Mouse (Mus musculus) lung, postnatal 0 days (tissue): ENCODE results near the gene Prkcb. TPM values are rescaled to one million over a fixed set of nuclear protein-coding genes. Genes with fewer than 3 reads are reported as not detected.

ENCODE experiments used
- ATAC-seq: fragments of 200-750 bp; cut with Nextera tagmentation; 2 replicates; pipeline ENCODE4 v1.8.0; 2017; ENCODE audit warnings: moderate library complexity
- DNase-seq: peaks from one replicate; pipeline ENCODE4 v3.0.0-alpha.2; 2016; ENCODE audit warnings: low spot score
- H3K27ac ChIP-seq: fragments of 300-500 bp; sonication (generic); 2 replicates; pipeline ENCODE4 v1.5.1; 2014; ENCODE audit warnings: antibody characterized with exemption, mild to moderate bottlenecking, low read length, mixed read lengths
- H3K27me3 ChIP-seq: fragments of 300-500 bp; sonication (generic); replicated peaks from 2 replicates; pipeline ENCODE4 v1.6.1; 2014; ENCODE audit warnings: low read length, mixed read lengths; ENCODE audit not compliant: insufficient read depth
- H3K36me3 ChIP-seq: fragments of 300-500 bp; sonication (generic); 2 replicates; pipeline ENCODE4 v1.6.1; 2014; ENCODE audit warnings: low read length, mixed read lengths; ENCODE audit not compliant: insufficient read depth
- H3K4me1 ChIP-seq: fragments of 300-500 bp; sonication (generic); 2 replicates; pipeline ENCODE4 v1.6.1; 2014; ENCODE audit warnings: antibody characterized with exemption, low read depth, low read length, mixed read lengths; ENCODE audit not compliant: insufficient read depth
- H3K4me2 ChIP-seq: fragments of 300-500 bp; sonication (generic); replicated peaks from 2 replicates; pipeline ENCODE4 v1.6.1; 2014; ENCODE audit warnings: low read depth, mild to moderate bottlenecking, low read length, moderate library complexity, mixed read lengths
- H3K4me3 ChIP-seq: fragments of 300-500 bp; sonication (generic); 2 replicates; pipeline ENCODE4 v1.5.1; 2014; ENCODE audit warnings: low read depth, low read length
- H3K9ac ChIP-seq: fragments of 300-500 bp; sonication (generic); replicated peaks from 2 replicates; pipeline ENCODE4 v1.6.1; 2014; ENCODE audit warnings: low read depth, mild to moderate bottlenecking
- H3K9me3 ChIP-seq: fragments of 300-500 bp; sonication (generic); 2 replicates; pipeline ENCODE4 v1.6.1; 2016; ENCODE audit warnings: low read length, mixed read lengths
- CTCF ChIP-seq: IDR thresholded peaks from 2 replicates; pipeline ENCODE4 v1.5.1; 2016; ENCODE audit warnings: antibody characterized with exemption, mild to moderate bottlenecking
- EP300 ChIP-seq: IDR thresholded peaks from 2 replicates; pipeline ENCODE4 v1.6.1; 2016; ENCODE audit warnings: antibody characterized with exemption, mild to moderate bottlenecking, control low read depth
- WGBS: fragments of 180-500 bp; shearing (Covaris S2); extraction: QIAGEN DNeasy Blood & Tissue Kit; methylation state at CpG from one replicate; pipeline ENCODE4 v1.1.7; 2014; 5-methylcytosine and 5-hydroxymethylcytosine counted together
- polyA plus RNA-seq: library from polyadenylated mRNA; unstranded; fragments of >200 nt; fragmentation: Nextera tagmentation; extraction: Ambion mirVana; gene quantifications from 2 replicates; pipeline ENCODE4 v1.2.1, GENCODE M21; 2015

Prkcb gene
- polyA plus RNA-seq, 1 experiment from 2014 or later = 2.3 TPM

- DNase-seq (no peak), ATAC-seq (no peak)
- H3K9me3 ChIP-seq = no peaks in the 10 kb centered on the region
- WGBS = 63% methylated on average over 1 of the region's 1 CpGs
- H3K4me2 ChIP-seq = no peak overlapping the region
- H3K4me3 ChIP-seq = no peak overlapping the region
- peaks cover 23% of the 10 kb centered on the region; the same call in 1 of the 2 replicates for H3K27me3 ChIP-seq
- no peaks in the 10 kb centered on the region for H3K36me3 ChIP-seq
- H3K9ac ChIP-seq = no peak overlapping the region
- H3K4me1 ChIP-seq = no peaks in the 10 kb centered on the region; the same call in 1 of the 2 replicates
- TF ChIP-seq EP300 = no peak
- TF ChIP-seq CTCF = no peak
- H3K27ac ChIP-seq = no peak overlapping the region
Observed at GRCm38 (mm10) chr7:122287217-122287616, 1.3 kb upstream of the Prkcb start.

GRCm38 (mm10) chr7:122289243-122290111 is 926 bp downstream of the Prkcb start:
- Histone ChIP-seq H3K9ac (no peak overlapping the region), H3K27me3 (peaks cover 23% of the 10 kb centered on the region; the same call in 1 of the 2 replicates), H3K36me3 (no peaks in the 10 kb centered on the region), H3K4me1 (no peaks in the 10 kb centered on the region; the same call in 1 of the 2 replicates), H3K4me3 (peak overlapping the region; percentile 46), H3K27ac (no peak overlapping the region), H3K4me2 (peak overlapping the region; percentile 86), H3K9me3 (no peaks in the 10 kb centered on the region)
- no peak for TF ChIP-seq CTCF
- no peak for TF ChIP-seq EP300
- 2% methylated on average over 50 of the region's 66 CpGs for WGBS
- ATAC-seq (peak; percentile 21; the same call in 1 of the 2 replicates), DNase-seq (no peak)

- Histone ChIP-seq H3K27me3 (peaks cover 23% of the 10 kb centered on the region; the same call in 1 of the 2 replicates), H3K9me3 (no peaks in the 10 kb centered on the region), H3K4me3 (no peak overlapping the region), H3K4me1 (no peaks in the 10 kb centered on the region; the same call in 1 of the 2 replicates), H3K36me3 (no peaks in the 10 kb centered on the region), H3K4me2 (peak overlapping the region; percentile 86), H3K27ac (no peak overlapping the region), H3K9ac (no peak overlapping the region)
- 14% methylated on average over 12 of the region's 12 CpGs for WGBS
- peak; percentile 22 for TF ChIP-seq CTCF
- no peak for TF ChIP-seq EP300
- DNase-seq (no peak), ATAC-seq (no peak)
Observed at GRCm38 (mm10) chr7:122290165-122290564, 1.6 kb downstream of the Prkcb start.

GRCm38 (mm10) chr7:122290771-122291170 is 2.2 kb downstream of the Prkcb start:
- Histone ChIP-seq H3K9me3 (no peaks in the 10 kb centered on the region), H3K4me1 (no peaks in the 10 kb centered on the region; the same call in 1 of the 2 replicates), H3K27ac (no peak overlapping the region), H3K27me3 (peaks cover 23% of the 10 kb centered on the region; the same call in 1 of the 2 replicates), H3K4me2 (no peak overlapping the region), H3K9ac (no peak overlapping the region), H3K36me3 (no peaks in the 10 kb centered on the region), H3K4me3 (no peak overlapping the region)
- no peak for DNase-seq
- ATAC-seq = no peak
- no peak for TF ChIP-seq CTCF
- no peak for TF ChIP-seq EP300
- 59% methylated on average over 3 of the region's 3 CpGs for WGBS

DNA sequence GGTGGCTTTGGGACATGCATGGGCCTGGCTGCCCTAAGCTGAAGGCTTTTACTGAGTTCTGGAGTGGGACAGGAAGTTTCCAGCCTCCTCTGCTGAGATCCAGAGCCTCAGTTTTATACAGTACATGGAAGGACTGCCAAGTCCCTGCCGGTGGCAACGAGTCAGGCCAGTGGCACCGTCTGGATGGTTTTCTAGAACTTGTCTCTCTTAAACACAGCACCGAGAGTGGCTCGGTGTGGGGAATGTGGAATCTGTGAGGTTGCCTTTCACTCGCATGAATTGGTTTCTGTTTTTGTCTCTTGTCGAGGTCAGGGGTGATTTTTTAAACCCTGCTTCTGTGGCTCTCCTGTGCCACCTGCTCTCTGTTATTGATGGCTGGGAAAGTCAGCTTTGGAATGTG is 3.6 kb downstream of the Prkcb start:
- Histone ChIP-seq H3K9me3 (no peaks in the 10 kb centered on the region), H3K27me3 (peaks cover 23% of the 10 kb centered on the region; the same call in 1 of the 2 replicates), H3K4me1 (no peaks in the 10 kb centered on the region; the same call in 1 of the 2 replicates), H3K36me3 (no peaks in the 10 kb centered on the region), H3K9ac (no peak overlapping the region), H3K4me3 (no peak overlapping the region), H3K4me2 (no peak overlapping the region), H3K27ac (no peak overlapping the region)
- DNase-seq = no peak
- ATAC-seq = no peak
- TF ChIP-seq CTCF = no peak
- TF ChIP-seq EP300 = no peak
- 45% methylated on average over 7 of the region's 7 CpGs for WGBS

GRCm38 (mm10) chr7:122294111-122294510 is 5.6 kb downstream of the Prkcb start:
- Histone ChIP-seq H3K36me3 (no peaks in the 10 kb centered on the region), H3K4me3 (no peak overlapping the region), H3K9me3 (no peaks in the 10 kb centered on the region), H3K9ac (no peak overlapping the region), H3K27me3 (peaks cover 16% of the 10 kb centered on the region; the same call in 1 of the 2 replicates), H3K4me2 (no peak overlapping the region), H3K27ac (no peak overlapping the region), H3K4me1 (no peaks in the 10 kb centered on the region; the same call in 1 of the 2 replicates)
- DNase-seq (no peak), ATAC-seq (no peak)
- WGBS = 52% methylated on average over 7 of the region's 7 CpGs
- TF ChIP-seq CTCF (no peak), EP300 (no peak)
